10 mouse cellular contexts compared by ENCODE assay signal in genomic region chr2:146412733-146413132, GRCm38 (mm10).
"Had no signal": no experiment of that assay in that cellular context is flagged by ENCODE, and none has a peak within 500 bp of the region (broad histone marks: within the 10 kb centered on the region; RNA-seq: fewer than 3 reads in every experiment).

No protein-coding gene starts in this region.

- H3K9ac ChIP-seq: limb, embryonic 12.5 days; liver, embryonic 13.5 days; liver, postnatal 0 days; midbrain, embryonic 13.5 days had no signal

- H3K27ac ChIP-seq: limb, embryonic 12.5 days; liver, embryonic 13.5 days; midbrain, embryonic 13.5 days had no signal

- ATAC-seq: liver, postnatal 0 days; midbrain, embryonic 13.5 days had no signal

- H3K9me3 ChIP-seq: limb, embryonic 12.5 days; liver, embryonic 13.5 days; midbrain, embryonic 13.5 days had no signal

- H3K4me3 ChIP-seq: limb, embryonic 12.5 days; liver, embryonic 13.5 days; midbrain, embryonic 13.5 days had no signal

- DNase-seq: kidney, postnatal 25 days; liver; liver, embryonic 13.5 days; liver, postnatal 0 days; lung, postnatal 36 days; right cerebral cortex, postnatal 14 days; thymus, adult 2 months; thymus, postnatal 25 days had no signal

- H3K36me3 ChIP-seq: limb, embryonic 12.5 days had no signal

- H3K27me3 ChIP-seq: limb, embryonic 12.5 days; liver, embryonic 13.5 days; midbrain, embryonic 13.5 days had no signal

- H3K4me1 ChIP-seq: limb, embryonic 12.5 days; midbrain, embryonic 13.5 days had no signal

- H3K4me2 ChIP-seq: limb, embryonic 12.5 days; liver, embryonic 13.5 days; midbrain, embryonic 13.5 days had no signal
